Mouse (Mus musculus) cortical plate, adult 2 months (tissue): ENCODE results near the gene Cep126. TPM values are rescaled to one million over a fixed set of nuclear protein-coding genes. Genes with fewer than 3 reads are reported as not detected.

Source experiments
- H3K27ac ChIP-seq: fragments of 200-500 bp; 2 replicates; pipeline ENCODE4 v1.5.1; 2012; ENCODE audit warnings: low read length, control low read depth, inconsistent platforms; ENCODE audit not compliant: insufficient read depth
- H3K4me1 ChIP-seq: fragments of 200-500 bp; 2 replicates; pipeline ENCODE4 v1.6.1; 2011; ENCODE audit warnings: low read length; ENCODE audit not compliant: control insufficient read depth, insufficient read depth
- H3K4me3 ChIP-seq: fragments of 200-500 bp; 2 replicates; pipeline ENCODE4 v1.5.1; 2011; ENCODE audit warnings: mild to moderate bottlenecking, low read length, control low read depth; ENCODE audit not compliant: insufficient read depth
- CTCF ChIP-seq: fragments of 200-500 bp; IDR thresholded peaks from 2 replicates; pipeline ENCODE4 v1.5.1; 2011; ENCODE audit warnings: mild to moderate bottlenecking, control low read depth, low read length; ENCODE audit not compliant: insufficient read depth; ENCODE audit errors: extremely low read depth
- POLR2A ChIP-seq: fragments of 200-500 bp; IDR thresholded peaks from 2 replicates; pipeline ENCODE4 v1.6.1; 2011; ENCODE audit warnings: mild to moderate bottlenecking, low read length, control low read depth; ENCODE audit not compliant: insufficient read depth; ENCODE audit errors: extremely low read depth
- polyA plus RNA-seq: library from polyadenylated mRNA; depleted of rRNA; stranded (reverse); fragments of >200 nt; gene quantifications from 2 replicates; pipeline ENCODE4 v1.2.3, GENCODE M21; 2012

Cep126 gene
- polyA plus RNA-seq, 1 experiment, result 12.5 TPM

- TF ChIP-seq CTCF, result no peak
- TF ChIP-seq POLR2A, result no peak
- Histone ChIP-seq H3K4me3 (no peak overlapping the region), H3K27ac (no peak overlapping the region), H3K4me1 (no peaks in the 10 kb centered on the region)
Observed at GRCm38 (mm10) chr9:8078882-8079281, 55.2 kb downstream of the Cep126 start.

- Histone ChIP-seq H3K4me3 (no peak overlapping the region), H3K4me1 (no peaks in the 10 kb centered on the region), H3K27ac (no peak overlapping the region)
- TF ChIP-seq POLR2A, result no peak
- peak; percentile 51; the same call in 1 of the 2 replicates for TF ChIP-seq CTCF
Observed at GRCm38 (mm10) chr9:8074345-8074744, 59.7 kb downstream of the Cep126 start.

GRCm38 (mm10) chr9:8073203-8073755, 60.8 kb downstream of the Cep126 start:
- H3K4me1 ChIP-seq, result no peaks in the 10 kb centered on the region
- H3K27ac ChIP-seq, result no peak overlapping the region
- H3K4me3 ChIP-seq, result no peak overlapping the region
- no peak for TF ChIP-seq POLR2A
- no peak for TF ChIP-seq CTCF

- Histone ChIP-seq H3K4me3 (no peak overlapping the region), H3K4me1 (no peaks in the 10 kb centered on the region), H3K27ac (no peak overlapping the region)
- TF ChIP-seq CTCF, result no peak
- TF ChIP-seq POLR2A, result no peak
Observed at GRCm38 (mm10) chr9:8059636-8060035, 74.5 kb downstream of the Cep126 start.

GRCm38 (mm10) chr9:8054831-8055230, 79.3 kb downstream of the Cep126 start:
- Histone ChIP-seq H3K4me1 (no peaks in the 10 kb centered on the region), H3K27ac (no peak overlapping the region), H3K4me3 (no peak overlapping the region)
- TF ChIP-seq CTCF, result no peak
- TF ChIP-seq POLR2A, result no peak

GRCm38 (mm10) chr9:8043044-8043387, 91.1 kb downstream of the Cep126 start:
- Histone ChIP-seq H3K4me1 (no peaks in the 10 kb centered on the region), H3K27ac (no peak overlapping the region), H3K4me3 (peak overlapping the region; percentile 76)
- TF ChIP-seq POLR2A (no peak), CTCF (no peak)

- no peak for TF ChIP-seq CTCF
- TF ChIP-seq POLR2A, result peak; percentile 88
- peak within 1 kb of the TSS; percentile 45 for H3K27ac ChIP-seq
- H3K4me1 ChIP-seq, result no peaks in the 10 kb centered on the region
- peak within 1 kb of the TSS; percentile 76 for H3K4me3 ChIP-seq
Observed at GRCm38 (mm10) chr9:8042338-8043043, 91.6 kb downstream of the Cep126 start, which contains the start of gene Cfap300. Gene Cfap300 (minus strand): TSS chr9:8042823.

- TF ChIP-seq CTCF (no peak), POLR2A (no peak)
- no peaks in the 10 kb centered on the region for H3K4me1 ChIP-seq
- H3K27ac ChIP-seq, result no peak overlapping the region
- no peak overlapping the region for H3K4me3 ChIP-seq
Observed at GRCm38 (mm10) chr9:8035546-8035945, 98.5 kb downstream of the Cep126 start.

- TF ChIP-seq CTCF, result no peak
- TF ChIP-seq POLR2A, result no peak
- Histone ChIP-seq H3K4me1 (no peaks in the 10 kb centered on the region), H3K4me3 (no peak overlapping the region), H3K27ac (no peak overlapping the region)
Observed at GRCm38 (mm10) chr9:8035091-8035490, 99.0 kb downstream of the Cep126 start.

- no peak for TF ChIP-seq POLR2A
- TF ChIP-seq CTCF, result no peak
- Histone ChIP-seq H3K4me1 (no peaks in the 10 kb centered on the region), H3K4me3 (no peak overlapping the region), H3K27ac (no peak overlapping the region)
Observed at GRCm38 (mm10) chr9:8034143-8034542, 100.0 kb downstream of the Cep126 start.
